Mouse (Mus musculus) limb, embryonic 14.5 days (tissue): ENCODE data around the gene Epha1. TPM values are rescaled to one million over a fixed set of nuclear protein-coding genes. Genes with fewer than 3 reads are reported as not detected.

Experiments
- ATAC-seq: fragments of 200-750 bp; cut with Nextera tagmentation; 2 replicates; pipeline ENCODE4 v1.8.0; 2017; ENCODE audit warnings: low read depth, moderate number of reproducible peaks, moderate TSS enrichment; ENCODE audit not compliant: low FRiP score
- DNase-seq: peaks from one replicate; pipeline ENCODE4 v3.0.0-alpha.2; 2015; ENCODE audit warnings: low spot score
- H3K27ac ChIP-seq: fragments of 300-500 bp; sonication (generic); replicated peaks from 2 replicates; pipeline ENCODE4 v1.5.1; 2014; ENCODE audit warnings: low read depth, mild to moderate bottlenecking, low read length, moderate library complexity, mixed read lengths
- H3K27me3 ChIP-seq: fragments of 300-500 bp; sonication (generic); 2 replicates; pipeline ENCODE4 v1.6.1; 2014; ENCODE audit warnings: low read length, mixed read lengths; ENCODE audit not compliant: control insufficient read depth, insufficient read depth
- H3K36me3 ChIP-seq: fragments of 300-500 bp; sonication (generic); 2 replicates; pipeline ENCODE4 v1.6.1; 2014; ENCODE audit warnings: mild to moderate bottlenecking, low read length, moderate library complexity, mixed read lengths; ENCODE audit not compliant: control insufficient read depth, insufficient read depth
- H3K4me1 ChIP-seq: fragments of 300-500 bp; sonication (generic); 2 replicates; pipeline ENCODE4 v1.6.1; 2014; ENCODE audit warnings: antibody characterized with exemption, low read length, mixed read lengths; ENCODE audit not compliant: control insufficient read depth, insufficient read depth
- H3K4me2 ChIP-seq: fragments of 300-500 bp; sonication (generic); replicated peaks from 2 replicates; pipeline ENCODE4 v1.6.1; 2014; ENCODE audit warnings: low read depth, mild to moderate bottlenecking, low read length, moderate library complexity; ENCODE audit not compliant: severe bottlenecking
- H3K4me3 ChIP-seq: fragments of 300-500 bp; sonication (generic); replicated peaks from 2 replicates; pipeline ENCODE4 v1.5.1; 2014; ENCODE audit warnings: low read length
- H3K9ac ChIP-seq: fragments of 300-500 bp; sonication (generic); 2 replicates; pipeline ENCODE4 v1.6.1; 2014; ENCODE audit warnings: mild to moderate bottlenecking, low read depth, low read length, moderate library complexity; ENCODE audit not compliant: severe bottlenecking
- H3K9me3 ChIP-seq: fragments of 300-500 bp; sonication (generic); 2 replicates; pipeline ENCODE4 v1.6.1; 2016; ENCODE audit warnings: low read length; ENCODE audit not compliant: control insufficient read depth
- POLR2A ChIP-seq: fragments of 200-500 bp; IDR thresholded peaks from 2 replicates; pipeline ENCODE4 v1.8.0; 2012; ENCODE audit warnings: inconsistent platforms, mild to moderate bottlenecking, moderate library complexity, borderline replicate concordance; ENCODE audit not compliant: insufficient read depth, insufficient read length; ENCODE audit errors: extremely low read depth
- WGBS: fragments of 180-500 bp; shearing (Covaris S2); extraction: QIAGEN DNeasy Blood & Tissue Kit; methylation state at CpG from one replicate; pipeline ENCODE4 v1.1.7; 2014; 5-methylcytosine and 5-hydroxymethylcytosine counted together
- polyA plus RNA-seq, 2 experiments: library from polyadenylated mRNA; depleted of rRNA in 1 of 2; stranded (reverse) in 1 of 2; unstranded in 1 of 2; fragments of >200 nt; fragmentation: Nextera tagmentation in 1 of 2; extraction: Ambion mirVana in 1 of 2; gene quantifications; 2 replicates each; pipeline versions ENCODE4 v1.2.1 to v1.2.3; 2012 to 2014

Epha1 gene
- polyA plus RNA-seq, 2 experiments: 7.4 to 18.3 TPM

DNA sequence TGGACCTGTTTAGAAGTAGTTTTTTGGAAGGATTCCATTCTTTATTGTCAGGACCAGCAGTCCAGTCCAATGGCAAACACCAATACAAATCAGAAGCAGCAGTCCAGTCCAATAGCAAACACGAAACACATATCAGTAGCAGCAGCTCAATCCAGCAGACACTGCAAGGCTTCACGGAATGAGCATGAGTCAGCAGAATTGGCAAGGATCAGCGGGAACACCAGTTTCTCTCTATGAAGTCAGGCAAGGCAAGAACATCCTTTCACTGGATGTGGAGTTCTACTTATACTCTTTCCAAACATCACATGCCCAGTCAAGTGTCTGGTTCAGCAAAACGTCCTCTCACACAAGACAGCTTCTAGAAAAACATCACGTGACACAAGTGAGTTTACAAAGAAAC is 33.1 kb downstream of the Epha1 start:
- Histone ChIP-seq H3K4me2 (no peak overlapping the region), H3K27ac (no peak overlapping the region), H3K9ac (no peak overlapping the region), H3K27me3 (no peaks in the 10 kb centered on the region), H3K36me3 (no peaks in the 10 kb centered on the region), H3K4me3 (no peak overlapping the region), H3K4me1 (no peaks in the 10 kb centered on the region), H3K9me3 (no peaks in the 10 kb centered on the region)
- 83% methylated on average over 5 of the region's 5 CpGs for WGBS
- no peak for TF ChIP-seq POLR2A
- ATAC-seq: no peak
- no peak for DNase-seq

DNA sequence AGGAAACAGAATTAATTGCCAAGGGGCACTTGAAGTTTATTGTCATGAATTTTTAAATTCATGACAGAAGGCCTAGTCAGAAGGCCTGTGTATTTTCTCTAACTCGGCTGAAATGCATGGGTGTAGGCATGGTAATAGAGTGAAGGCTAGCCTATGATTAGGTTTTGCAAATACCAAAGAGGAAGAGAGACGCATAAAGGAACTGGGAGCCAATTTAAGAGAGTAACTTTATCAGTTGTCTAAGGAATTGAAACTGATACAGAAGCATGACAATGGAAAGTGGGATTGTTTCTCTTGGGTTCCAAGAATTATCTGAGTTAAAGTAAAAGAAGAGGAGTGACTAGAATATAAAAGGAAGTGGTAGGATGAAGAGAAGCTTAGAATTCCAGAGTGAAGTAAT is 33.9 kb downstream of the Epha1 start:
- Histone ChIP-seq H3K4me1 (no peaks in the 10 kb centered on the region), H3K9me3 (no peaks in the 10 kb centered on the region), H3K9ac (no peak overlapping the region), H3K4me2 (no peak overlapping the region), H3K36me3 (no peaks in the 10 kb centered on the region), H3K4me3 (no peak overlapping the region), H3K27me3 (no peaks in the 10 kb centered on the region), H3K27ac (no peak overlapping the region)
- WGBS: 83% methylated on average over 2 of the region's 2 CpGs
- ATAC-seq (no peak), DNase-seq (no peak)
- no peak for TF ChIP-seq POLR2A

GRCm38 (mm10) chr6:42330946-42331345 is 42.1 kb downstream of the Epha1 start:
- no peak for TF ChIP-seq POLR2A
- no peaks in the 10 kb centered on the region for H3K4me1 ChIP-seq
- 87% methylated on average over 3 of the region's 3 CpGs for WGBS
- H3K4me2 ChIP-seq: no peak overlapping the region
- H3K9me3 ChIP-seq: no peaks in the 10 kb centered on the region
- no peak overlapping the region for H3K9ac ChIP-seq
- H3K27me3 ChIP-seq: no peaks in the 10 kb centered on the region
- DNase-seq: no peak
- no peaks in the 10 kb centered on the region for H3K36me3 ChIP-seq
- no peak for ATAC-seq
- no peak overlapping the region for H3K4me3 ChIP-seq
- no peak overlapping the region for H3K27ac ChIP-seq

DNA sequence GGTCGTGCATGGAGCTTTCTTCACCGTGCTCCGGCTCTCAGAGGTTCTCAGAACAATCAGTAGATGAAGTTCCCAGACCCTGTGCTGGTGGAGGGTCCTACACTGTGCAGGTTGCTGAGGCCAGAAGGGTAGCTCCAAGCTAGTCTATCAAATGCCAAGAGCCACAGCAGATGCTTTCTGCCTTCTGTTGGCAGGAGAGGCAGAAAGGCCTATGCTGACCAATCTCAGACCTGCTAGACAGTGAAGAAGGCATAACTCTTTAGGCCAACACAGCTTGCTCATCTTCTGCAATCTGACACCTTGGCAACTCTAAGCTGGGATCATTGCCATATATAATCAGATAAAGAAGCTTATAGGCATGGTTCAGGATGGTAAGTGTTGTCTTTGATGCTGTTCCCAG is 42.9 kb downstream of the Epha1 start:
- WGBS: 72% methylated on average over 3 of the region's 3 CpGs
- no peaks in the 10 kb centered on the region for H3K9me3 ChIP-seq

GRCm38 (mm10) chr6:42328757-42329156 is 44.3 kb downstream of the Epha1 start:
- Histone ChIP-seq H3K4me3 (no peak overlapping the region), H3K4me1 (peaks cover under 1% of the 10 kb centered on the region; the same call in 1 of the 2 replicates), H3K9ac (no peak overlapping the region), H3K9me3 (no peaks in the 10 kb centered on the region), H3K27me3 (peaks cover 7% of the 10 kb centered on the region), H3K4me2 (no peak overlapping the region), H3K36me3 (no peaks in the 10 kb centered on the region), H3K27ac (no peak overlapping the region)
- ATAC-seq (no peak), DNase-seq (no peak)
- no peak for TF ChIP-seq POLR2A
- WGBS: 74% methylated on average over 3 of the region's 3 CpGs

More for the DNA sequence above, 42.9 kb downstream of the Epha1 start:
- TF ChIP-seq POLR2A: no peak
- Histone ChIP-seq H3K4me1 (no peaks in the 10 kb centered on the region), H3K4me2 (no peak overlapping the region), H3K27ac (no peak overlapping the region), H3K36me3 (no peaks in the 10 kb centered on the region), H3K9ac (no peak overlapping the region), H3K4me3 (no peak overlapping the region), H3K27me3 (no peaks in the 10 kb centered on the region)
- no peak for ATAC-seq
- no peak for DNase-seq

GRCm38 (mm10) chr6:42326509-42326908 is 46.6 kb downstream of the Epha1 start:
- 89% methylated on average over 3 of the region's 3 CpGs for WGBS
- H3K36me3 ChIP-seq: no peaks in the 10 kb centered on the region
- TF ChIP-seq POLR2A: no peak

More at GRCm38 (mm10) chr6:42326509-42326908, 46.6 kb downstream of the Epha1 start:
- no peak for ATAC-seq
- H3K27me3 ChIP-seq: peaks cover 23% of the 10 kb centered on the region
- DNase-seq: no peak
- H3K9ac ChIP-seq: no peak overlapping the region
- no peak overlapping the region for H3K4me2 ChIP-seq
- H3K4me1 ChIP-seq: peaks cover 5% of the 10 kb centered on the region
- no peaks in the 10 kb centered on the region for H3K9me3 ChIP-seq
- no peak overlapping the region for H3K27ac ChIP-seq
- no peak overlapping the region for H3K4me3 ChIP-seq
